Mouse (Mus musculus) heart, postnatal 36 days (tissue): ENCODE results near the gene H2-M9. TPM values are rescaled to one million over a fixed set of nuclear protein-coding genes. Genes with fewer than 3 reads are reported as not detected.

Source experiments
- DNase-seq, 2 experiments: peaks; one replicate each; pipeline ENCODE4 v3.0.0; 2021 to 2022
- intact Hi-C: fragments of 180-260 bp; cut with DNase I; formaldehyde crosslinking; loops from one replicate; pipeline ENCODE4 v1.15.1; 2025
- total RNA-seq, 2 experiments: library from RNA; stranded (reverse); gene quantifications; 2 replicates each; pipeline ENCODE4 v1.2.3; 2021

Gene H2-M9
- not detected for total RNA-seq

GRCm38 (mm10) chr17:36642566-36642965 lies at the start of gene H2-M9:
H2-M9 (minus strand) TSS chr17:36642666.
- intact Hi-C loops: no loop called here
- DNase-seq: no peak

GRCm38 (mm10) chr17:36672119-36672518 lies 29.7 kb upstream of the H2-M9 start, which contains the start of gene H2-M1:
H2-M1 (minus strand) TSS chr17:36672219.
- DNase-seq: no peak
- intact Hi-C loops: no loop called here

Other genes with a start within 250 kb of the H2-M9 start
- gene H2-M10.4, start 180.3 kb downstream of the H2-M9 start, total RNA-seq: not detected
- gene H2-M11, start 95.6 kb downstream of the H2-M9 start, total RNA-seq: not detected
- gene H2-M1, start 29.6 kb upstream of the H2-M9 start, total RNA-seq: not detected
- gene H2-M10.5, start 130.2 kb upstream of the H2-M9 start, total RNA-seq: not detected
- gene H2-M10.6, start 169.5 kb upstream of the H2-M9 start, total RNA-seq: not detected
- gene Trim26, start 194.5 kb upstream of the H2-M9 start, total RNA-seq: 10 to 100 TPM; 22.2 to 23.6 TPM
- gene Trim15, start 224.5 kb upstream of the H2-M9 start, total RNA-seq: not detected
- gene Trim10, start 226.9 kb upstream of the H2-M9 start, total RNA-seq: under 1 TPM; 0.41 to 0.64 TPM
- not detected for gene Trim40, start 247.5 kb upstream of the H2-M9 start, total RNA-seq